Mouse (Mus musculus) liver, embryonic 15.5 days (tissue): ENCODE measurements at regions not wholly inside any gene's neighbourhood (a gene's known extent, or its start where the extent isn't known, plus 50 kb on each side); places are given as distances from the start of the nearest gene placed in this dataset.
"Not testable (repeated sequence)": the region's sequence is repeated elsewhere in the genome, so short reads cannot be mapped to it uniquely, and the experiment has no call there.

Source experiments
- ATAC-seq: fragments of 200-750 bp; cut with Nextera tagmentation; 2 replicates; pipeline ENCODE4 v1.8.0; 2017; ENCODE audit warnings: moderate number of reproducible peaks, mild to moderate bottlenecking, moderate library complexity; ENCODE audit not compliant: insufficient read depth
- H3K27ac ChIP-seq: fragments of 300-500 bp; sonication (generic); replicated peaks from 2 replicates; pipeline ENCODE4 v1.5.1; 2015; ENCODE audit warnings: mild to moderate bottlenecking, inconsistent platforms
- H3K27me3 ChIP-seq: fragments of 300-500 bp; sonication (generic); 2 replicates; pipeline ENCODE4 v1.6.1; 2015; ENCODE audit warnings: mild to moderate bottlenecking, inconsistent platforms
- H3K36me3 ChIP-seq: fragments of 300-500 bp; sonication (generic); replicated peaks from 2 replicates; pipeline ENCODE4 v1.6.1; 2015; ENCODE audit warnings: moderate library complexity, mild to moderate bottlenecking, inconsistent platforms
- H3K4me1 ChIP-seq: fragments of 300-500 bp; sonication (generic); replicated peaks from 2 replicates; pipeline ENCODE4 v1.6.1; 2015; ENCODE audit warnings: inconsistent platforms
- H3K4me2 ChIP-seq: fragments of 300-500 bp; sonication (generic); 2 replicates; pipeline ENCODE4 v1.6.1; 2015; ENCODE audit warnings: moderate library complexity, mild to moderate bottlenecking, inconsistent platforms
- H3K4me3 ChIP-seq: fragments of 300-500 bp; sonication (generic); replicated peaks from 2 replicates; pipeline ENCODE4 v1.5.1; 2015; ENCODE audit warnings: mild to moderate bottlenecking, inconsistent platforms
- H3K9ac ChIP-seq: fragments of 300-500 bp; sonication (generic); 2 replicates; pipeline ENCODE4 v1.6.1; 2015; ENCODE audit warnings: moderate library complexity, mild to moderate bottlenecking, inconsistent platforms
- H3K9me3 ChIP-seq: fragments of 300-500 bp; sonication (generic); replicated peaks from 2 replicates; pipeline ENCODE4 v1.6.1; 2016; ENCODE audit warnings: inconsistent platforms
- WGBS: fragments of 180-500 bp; shearing (Covaris S2); methylation state at CpG from one replicate; pipeline ENCODE4 v1.1.7; 2015; ENCODE audit warnings: mixed read lengths; ENCODE audit not compliant: insufficient replicate concordance; 5-methylcytosine and 5-hydroxymethylcytosine counted together

- no peaks in the 10 kb centered on the region for H3K27me3 ChIP-seq
- 50% methylated on average over 2 of the region's 2 CpGs for WGBS
Measured at GRCm38 (mm10) chr5:45382804-45383203, 67.2 kb downstream of the Qdpr start.

GRCm38 (mm10) chr5:45378486-45378885, 71.5 kb downstream of the Qdpr start:
- no peaks in the 10 kb centered on the region for H3K4me1 ChIP-seq
- no peaks in the 10 kb centered on the region for H3K9me3 ChIP-seq
- WGBS, result 19% methylated on average over 2 of the region's 2 CpGs
- H3K27ac ChIP-seq, result no peak overlapping the region
- H3K9ac ChIP-seq, result no peak overlapping the region
- H3K36me3 ChIP-seq, result no peaks in the 10 kb centered on the region
- H3K4me2 ChIP-seq, result no peak overlapping the region
- no peak overlapping the region for H3K4me3 ChIP-seq
- H3K27me3 ChIP-seq, result no peaks in the 10 kb centered on the region
- ATAC-seq, result no peak

More at GRCm38 (mm10) chr5:45382804-45383203, 67.2 kb downstream of the Qdpr start:
- Histone ChIP-seq H3K4me3 (no peak overlapping the region), H3K9ac (no peak overlapping the region), H3K4me2 (no peak overlapping the region), H3K9me3 (no peaks in the 10 kb centered on the region), H3K4me1 (no peaks in the 10 kb centered on the region), H3K27ac (no peak overlapping the region), H3K36me3 (no peaks in the 10 kb centered on the region)
- ATAC-seq, result no peak

- Histone ChIP-seq H3K4me3 (no peak overlapping the region), H3K4me1 (no peaks in the 10 kb centered on the region), H3K4me2 (no peak overlapping the region), H3K27me3 (no peaks in the 10 kb centered on the region), H3K27ac (no peak overlapping the region), H3K36me3 (no peaks in the 10 kb centered on the region), H3K9ac (no peak overlapping the region), H3K9me3 (no peaks in the 10 kb centered on the region)
- WGBS, result 60% methylated on average over 2 of the region's 2 CpGs
- no peak for ATAC-seq
Measured at GRCm38 (mm10) chr5:45373069-45373468, 77.0 kb downstream of the Qdpr start.

GRCm38 (mm10) chr5:45368451-45368850, 81.6 kb downstream of the Qdpr start:
- H3K4me1 ChIP-seq, result no peaks in the 10 kb centered on the region
- H3K4me3 ChIP-seq, result no peak overlapping the region
- H3K9ac ChIP-seq, result no peak overlapping the region
- no peaks in the 10 kb centered on the region for H3K36me3 ChIP-seq
- H3K4me2 ChIP-seq, result no peak overlapping the region
- H3K9me3 ChIP-seq, result no peaks in the 10 kb centered on the region
- no peak overlapping the region for H3K27ac ChIP-seq
- 69% methylated on average over 6 of the region's 6 CpGs for WGBS
- ATAC-seq, result no peak
- no peaks in the 10 kb centered on the region for H3K27me3 ChIP-seq

GRCm38 (mm10) chr5:45360189-45360588, 89.8 kb downstream of the Qdpr start:
- ATAC-seq, result no peak
- Histone ChIP-seq H3K4me3 (no peak overlapping the region), H3K27me3 (no peaks in the 10 kb centered on the region), H3K9ac (no peak overlapping the region), H3K4me1 (no peaks in the 10 kb centered on the region), H3K4me2 (no peak overlapping the region), H3K36me3 (no peaks in the 10 kb centered on the region), H3K27ac (no peak overlapping the region), H3K9me3 (no peaks in the 10 kb centered on the region)

GRCm38 (mm10) chr5:45340411-45340810, 109.6 kb downstream of the Qdpr start:
- Histone ChIP-seq H3K9me3 (no peaks in the 10 kb centered on the region), H3K9ac (no peak overlapping the region), H3K36me3 (no peaks in the 10 kb centered on the region), H3K27me3 (no peaks in the 10 kb centered on the region), H3K4me3 (no peak overlapping the region), H3K4me1 (no peaks in the 10 kb centered on the region), H3K4me2 (no peak overlapping the region), H3K27ac (no peak overlapping the region)
- 44% methylated on average over 3 of the region's 3 CpGs for WGBS
- no peak for ATAC-seq

- Histone ChIP-seq H3K4me2 (no peak overlapping the region), H3K4me3 (no peak overlapping the region), H3K4me1 (no peaks in the 10 kb centered on the region), H3K27me3 (no peaks in the 10 kb centered on the region), H3K27ac (no peak overlapping the region), H3K9ac (no peak overlapping the region), H3K36me3 (no peaks in the 10 kb centered on the region), H3K9me3 (no peaks in the 10 kb centered on the region)
- ATAC-seq, result no peak
- WGBS, result 30% methylated on average over 2 of the region's 2 CpGs
Measured at GRCm38 (mm10) chr5:45336801-45337200, 113.2 kb downstream of the Qdpr start.

GRCm38 (mm10) chr5:45324468-45324867, 125.6 kb downstream of the Qdpr start:
- H3K27me3 ChIP-seq, H3K4me2 ChIP-seq, ATAC-seq, H3K4me1 ChIP-seq, H3K9ac ChIP-seq, H3K27ac ChIP-seq, H3K9me3 ChIP-seq, H3K4me3 ChIP-seq, H3K36me3 ChIP-seq: not testable (repeated sequence)
- WGBS, result 4% methylated on average over 2 of the region's 2 CpGs

GRCm38 (mm10) chr5:45323500-45323899, 126.5 kb downstream of the Qdpr start:
- Histone ChIP-seq H3K27me3 (no peaks in the 10 kb centered on the region), H3K4me2 (no peak overlapping the region)
- 23% methylated on average over 4 of the region's 4 CpGs for WGBS

GRCm38 (mm10) chr5:45318026-45318425, 132.0 kb downstream of the Qdpr start:
- no peak overlapping the region for H3K4me2 ChIP-seq
- H3K4me1 ChIP-seq, result no peaks in the 10 kb centered on the region
- 41% methylated on average over 2 of the region's 2 CpGs for WGBS
- no peak overlapping the region for H3K9ac ChIP-seq
- H3K4me3 ChIP-seq, result no peak overlapping the region
- no peaks in the 10 kb centered on the region for H3K27me3 ChIP-seq
- no peak for ATAC-seq
- no peak overlapping the region for H3K27ac ChIP-seq
- no peaks in the 10 kb centered on the region for H3K9me3 ChIP-seq
- no peaks in the 10 kb centered on the region for H3K36me3 ChIP-seq

More at GRCm38 (mm10) chr5:45323500-45323899, 126.5 kb downstream of the Qdpr start:
- no peak for ATAC-seq
- no peak overlapping the region for H3K4me3 ChIP-seq
- no peaks in the 10 kb centered on the region for H3K9me3 ChIP-seq
- no peaks in the 10 kb centered on the region for H3K36me3 ChIP-seq
- H3K9ac ChIP-seq, result no peak overlapping the region
- no peak overlapping the region for H3K27ac ChIP-seq
- no peaks in the 10 kb centered on the region for H3K4me1 ChIP-seq

- no peaks in the 10 kb centered on the region for H3K27me3 ChIP-seq
- H3K27ac ChIP-seq, result no peak overlapping the region
- no peak overlapping the region for H3K4me2 ChIP-seq
- H3K36me3 ChIP-seq, result no peaks in the 10 kb centered on the region
- no peak overlapping the region for H3K9ac ChIP-seq
- H3K9me3 ChIP-seq, result no peaks in the 10 kb centered on the region
- WGBS, result 23% methylated on average over 1 of the region's 1 CpGs
- ATAC-seq, result no peak
- no peak overlapping the region for H3K4me3 ChIP-seq
- no peaks in the 10 kb centered on the region for H3K4me1 ChIP-seq
Measured at GRCm38 (mm10) chr5:45301120-45301519, 148.9 kb downstream of the Qdpr start.

- Histone ChIP-seq H3K27ac (no peak overlapping the region), H3K4me3 (no peak overlapping the region), H3K9me3 (no peaks in the 10 kb centered on the region), H3K4me1 (no peaks in the 10 kb centered on the region), H3K9ac (no peak overlapping the region), H3K4me2 (no peak overlapping the region), H3K36me3 (no peaks in the 10 kb centered on the region), H3K27me3 (no peaks in the 10 kb centered on the region)
- no peak for ATAC-seq
- WGBS, result 30% methylated on average over 2 of the region's 2 CpGs
Measured at GRCm38 (mm10) chr5:45298872-45299271, 151.2 kb downstream of the Qdpr start.
